Comparison of ENCODE assay signal across 8 mouse cellular contexts in genomic region chr15:79879319-79879718, GRCm38 (mm10). TPM values are rescaled to one million over a fixed set of nuclear protein-coding genes. Genes with fewer than 3 reads are reported as not detected.
A peak's percentile ranks its signal among the peaks of the same experiment; 100 is the strongest.
DNase-seq lines count a peak whose midpoint lies in the region; ATAC-seq and TF ChIP-seq lines count a peak whose summit lies in the region.
"Had no signal": no experiment of that assay in that cellular context is flagged by ENCODE, and none has a peak within 500 bp of the region (broad histone marks: within the 10 kb centered on the region; RNA-seq: fewer than 3 reads in every experiment).

No protein-coding gene starts in this region.

- DNase-seq in NIH3T3 (ENCODE audit: low read depth): peak; percentile 98
- peak; percentile 94 for DNase-seq in brain, embryonic 14.5 days (ENCODE audit: low read depth)
- DNase-seq in frontal cortex, postnatal 36 days (ENCODE audit: low spot score in 2 of 2): peak; percentile 65 to 81
- DNase-seq in intestine, embryonic 14.5 days (ENCODE audit: low spot score): no peak
- DNase-seq in left cerebral cortex, adult 18-20 months (ENCODE audit: low spot score in 2 of 2): peak; percentile 63 to 66

- H3K27ac ChIP-seq in intestine, embryonic 14.5 days (ENCODE audit: low read depth): peak overlapping the region; percentile 69
- H3K27ac ChIP-seq in neural tube, embryonic 15.5 days (replicated peaks): no peak overlapping the region; the same call in 1 of the 2 replicates
- H3K27ac ChIP-seq: limb, embryonic 12.5 days had no signal

- no peak for TF ChIP-seq CTCF in brain, embryonic 14.5 days (IDR thresholded peaks at IDR 0.05; ENCODE audit: borderline replicate concordance, extremely low read depth, insufficient read depth, insufficient read length)

- peak overlapping the region; percentile 24; the same call in 1 of the 2 replicates for H3K4me2 ChIP-seq in intestine, embryonic 14.5 days (ENCODE audit: low read length)
- peak overlapping the region; percentile 3; the same call in 1 of the 2 replicates for H3K4me2 ChIP-seq in neural tube, embryonic 15.5 days
- H3K4me2 ChIP-seq: limb, embryonic 12.5 days had no signal

- peaks cover 19% of the 10 kb centered on the region; the same call in 1 of the 2 replicates for H3K4me1 ChIP-seq in intestine, embryonic 14.5 days (replicated peaks; ENCODE audit: control insufficient read depth, insufficient read depth, low read length)
- H3K4me1 ChIP-seq in neural tube, embryonic 15.5 days: peaks cover 15% of the 10 kb centered on the region; the same call in 1 of the 2 replicates

- H3K9me3 ChIP-seq in intestine, embryonic 14.5 days (ENCODE audit: control insufficient read depth, low read length): no peaks in the 10 kb centered on the region
- no peaks in the 10 kb centered on the region for H3K9me3 ChIP-seq in neural tube, embryonic 15.5 days (replicated peaks)
- H3K9me3 ChIP-seq: limb, embryonic 12.5 days had no signal

- ATAC-seq in intestine, embryonic 14.5 days (replicated peaks; ENCODE audit: low FRiP score, low TSS enrichment, low read depth): peak; percentile 48; the same call in 1 of the 2 replicates
- no peak for ATAC-seq in neural tube, embryonic 15.5 days (ENCODE audit: low FRiP score)
- ATAC-seq in erythroid progenitor cell, adult 5-6 weeks (replicated peaks; ENCODE audit: low FRiP score, poor library complexity, severe bottlenecking): no peak

- no peak overlapping the region for H3K4me3 ChIP-seq in intestine, embryonic 14.5 days (ENCODE audit: low read depth, low read length)
- no peak overlapping the region for H3K4me3 ChIP-seq in neural tube, embryonic 15.5 days (replicated peaks)
- H3K4me3 ChIP-seq: limb, embryonic 12.5 days had no signal

- WGBS in intestine, embryonic 14.5 days: 35% methylated on average over 13 of the region's 13 CpGs
- WGBS in neural tube, embryonic 15.5 days: 46% methylated on average over 13 of the region's 13 CpGs

- no peak for TF ChIP-seq POLR2A in brain, embryonic 14.5 days (IDR thresholded peaks at IDR 0.05; ENCODE audit: borderline replicate concordance, extremely low read depth, insufficient read depth, insufficient read length, poor library complexity, severe bottlenecking)

- H3K36me3 ChIP-seq in intestine, embryonic 14.5 days (ENCODE audit: control insufficient read depth, insufficient read depth, low read length): no peaks in the 10 kb centered on the region
- no peaks in the 10 kb centered on the region for H3K36me3 ChIP-seq in neural tube, embryonic 15.5 days
- H3K36me3 ChIP-seq: limb, embryonic 12.5 days had no signal

- H3K27me3 ChIP-seq in intestine, embryonic 14.5 days (replicated peaks; ENCODE audit: control insufficient read depth, insufficient read depth, low read length): 0 out of 2 replicates have a peak, but pooled peaks cover 3% of the 10 kb centered on the region
- H3K27me3 ChIP-seq in neural tube, embryonic 15.5 days (replicated peaks): no peaks in the 10 kb centered on the region

- H3K9ac ChIP-seq in intestine, embryonic 14.5 days (ENCODE audit: low read length): no peak overlapping the region
- no peak overlapping the region for H3K9ac ChIP-seq in neural tube, embryonic 15.5 days (replicated peaks)
- H3K9ac ChIP-seq: limb, embryonic 12.5 days had no signal

RNA-seq across cellular contexts. Expression of gene Apobec3, which starts 12.1 kb away (rescaled TPM):
- 4.7 and 5.6 TPM in 2 replicates for polyA plus RNA-seq in brain, embryonic 14.5 days (2012; rRNA removed)
- 11.3 and 12.5 TPM in 2 replicates for polyA plus RNA-seq in intestine, embryonic 14.5 days (2014; fragmentation: Nextera tagmentation; extraction: Ambion mirVana)
- total RNA-seq in left cerebral cortex, adult 18-20 months (2021): 1 to 10 TPM; 4.3 to 5.0 TPM
- polyA plus RNA-seq in neural tube, embryonic 15.5 days (2015; fragmentation: Nextera tagmentation; extraction: Ambion mirVana): 4.8 and 44.4 TPM in 2 replicates
- 229 and 314 TPM in 2 replicates for total RNA-seq in erythroid progenitor cell, adult 5-6 weeks (2015; ENCODE audit: low replicate concordance)
- 185 and 259 TPM in 2 replicates for total RNA-seq in erythroid progenitor cell, adult 5-6 weeks (2017; ENCODE audit: low replicate concordance)

RNA-seq across cellular contexts. Expression of gene Cbx6, which starts 44.8 kb away (rescaled TPM):
- polyA plus RNA-seq in brain, embryonic 14.5 days (2012; rRNA removed): 69.6 and 84.6 TPM in 2 replicates
- 30.7 and 31.6 TPM in 2 replicates for polyA plus RNA-seq in intestine, embryonic 14.5 days (2014; fragmentation: Nextera tagmentation; extraction: Ambion mirVana)
- 100 to 1,000 TPM; 323 TPM for total RNA-seq in left cerebral cortex, adult 18-20 months (2021)
- polyA plus RNA-seq in neural tube, embryonic 15.5 days (2015; fragmentation: Nextera tagmentation; extraction: Ambion mirVana): 53.1 and 64.3 TPM in 2 replicates
- total RNA-seq in erythroid progenitor cell, adult 5-6 weeks (2015; ENCODE audit: low replicate concordance): 13.8 and 20.2 TPM in 2 replicates
- 21.8 and 38.9 TPM in 2 replicates for total RNA-seq in erythroid progenitor cell, adult 5-6 weeks (2017; ENCODE audit: low replicate concordance)

RNA-seq across cellular contexts. Expression of gene Npcd, which starts 45.3 kb away (rescaled TPM):
- polyA plus RNA-seq in brain, embryonic 14.5 days (2012; rRNA removed): 0.53 and 1.8 TPM in 2 replicates
- not detected in 2 replicates for polyA plus RNA-seq in intestine, embryonic 14.5 days (2014; fragmentation: Nextera tagmentation; extraction: Ambion mirVana)
- total RNA-seq in left cerebral cortex, adult 18-20 months (2021): 10 to 100 TPM in 1 of 2 experiments, 1 to 10 TPM in 1; 6.8 to 28.8 TPM
- 0.42 and 0.72 TPM in 2 replicates for polyA plus RNA-seq in neural tube, embryonic 15.5 days (2015; fragmentation: Nextera tagmentation; extraction: Ambion mirVana)
- not detected in 2 replicates for total RNA-seq in erythroid progenitor cell, adult 5-6 weeks (2015; ENCODE audit: low replicate concordance)
- total RNA-seq in erythroid progenitor cell, adult 5-6 weeks (2017; ENCODE audit: low replicate concordance): not detected in 2 replicates
- polyA plus RNA-seq: limb, embryonic 12.5 days had no signal
